Mouse (Mus musculus) myocyte (in vitro differentiated cells): ENCODE data around the gene Tcerg1l.

Experiments used
- E2F4 ChIP-seq: IDR thresholded peaks from one replicate; pipeline ENCODE4 v1.6.1; 2011; ENCODE audit warnings: mild to moderate bottlenecking, control low read depth, moderate library complexity; ENCODE audit not compliant: insufficient read depth
- MAX ChIP-seq: IDR thresholded peaks from one replicate; pipeline ENCODE4 v1.6.1; 2011; ENCODE audit warnings: low read depth, mild to moderate bottlenecking, control low read depth
- POLR2A ChIP-seq: IDR thresholded peaks from one replicate; pipeline ENCODE4 v1.6.1; 2011; ENCODE audit warnings: low read depth, mild to moderate bottlenecking, control low read depth, moderate library complexity; ENCODE audit not compliant: insufficient read length
- POLR2AphosphoS2 ChIP-seq: IDR thresholded peaks from one replicate; pipeline ENCODE4 v1.6.1; 2011; ENCODE audit warnings: low read depth, control low read depth; ENCODE audit not compliant: insufficient read length
- REST ChIP-seq: IDR thresholded peaks from one replicate; pipeline ENCODE4 v1.6.1; 2011; ENCODE audit warnings: mild to moderate bottlenecking, control low read depth, moderate library complexity; ENCODE audit not compliant: insufficient read depth, insufficient read length
- TCF3 ChIP-seq: IDR thresholded peaks from one replicate; pipeline ENCODE4 v1.6.1; 2011; ENCODE audit warnings: low read depth, control low read depth; ENCODE audit not compliant: insufficient read length
- USF1 ChIP-seq: IDR thresholded peaks from one replicate; pipeline ENCODE4 v1.6.1; 2011; ENCODE audit warnings: low read depth, mild to moderate bottlenecking, control low read depth, moderate library complexity

- TF ChIP-seq POLR2A, result no peak
- TF ChIP-seq TCF3, result no peak
- TF ChIP-seq REST, result no peak
- TF ChIP-seq MAX, result no peak
- no peak for TF ChIP-seq E2F4
- TF ChIP-seq USF1, result no peak
- TF ChIP-seq POLR2AphosphoS2, result no peak
Observed at GRCm38 (mm10) chr7:138248176-138248575, 149.4 kb downstream of the Tcerg1l start.
